Mouse (Mus musculus) thymus, adult 2 months (tissue): ENCODE measurements around the gene Pigq.

ENCODE experiments used
- CTCF ChIP-seq: fragments of 200-500 bp; IDR thresholded peaks from 2 replicates; pipeline ENCODE4 v1.5.1; 2012; ENCODE audit warnings: mild to moderate bottlenecking, control low read depth, low read length, moderate library complexity, borderline replicate concordance; ENCODE audit not compliant: control insufficient read depth, poor library complexity, insufficient read depth; ENCODE audit errors: extremely low read depth
- POLR2A ChIP-seq: fragments of 200-500 bp; IDR thresholded peaks from 2 replicates; pipeline ENCODE4 v1.6.1; 2012; ENCODE audit warnings: mild to moderate bottlenecking, low read length, control low read depth, moderate library complexity; ENCODE audit not compliant: control insufficient read depth, poor library complexity, insufficient read depth; ENCODE audit errors: extremely low read depth

- TF ChIP-seq CTCF, result no peak
- no peak for TF ChIP-seq POLR2A
These were observed 15.1 kb upstream of the Pigq start for GRCm38 (mm10) chr17:25959630-25960467.
